Mouse (Mus musculus) testis, adult 2 months (tissue): Measurements from ENCODE around the gene Cbl.

Experiments used
- CTCF ChIP-seq: fragments of 200-500 bp; IDR thresholded peaks from 2 replicates; pipeline ENCODE4 v1.5.1; 2012; ENCODE audit warnings: low read depth, mild to moderate bottlenecking, inconsistent platforms, low read length, moderate library complexity; ENCODE audit not compliant: control insufficient read depth, insufficient read depth, insufficient replicate concordance
- POLR2A ChIP-seq: fragments of 200-500 bp; IDR thresholded peaks from 2 replicates; pipeline ENCODE4 v1.6.1; 2012; ENCODE audit warnings: low read depth, mild to moderate bottlenecking, inconsistent platforms, low read length, moderate library complexity; ENCODE audit not compliant: control insufficient read depth

DNA sequence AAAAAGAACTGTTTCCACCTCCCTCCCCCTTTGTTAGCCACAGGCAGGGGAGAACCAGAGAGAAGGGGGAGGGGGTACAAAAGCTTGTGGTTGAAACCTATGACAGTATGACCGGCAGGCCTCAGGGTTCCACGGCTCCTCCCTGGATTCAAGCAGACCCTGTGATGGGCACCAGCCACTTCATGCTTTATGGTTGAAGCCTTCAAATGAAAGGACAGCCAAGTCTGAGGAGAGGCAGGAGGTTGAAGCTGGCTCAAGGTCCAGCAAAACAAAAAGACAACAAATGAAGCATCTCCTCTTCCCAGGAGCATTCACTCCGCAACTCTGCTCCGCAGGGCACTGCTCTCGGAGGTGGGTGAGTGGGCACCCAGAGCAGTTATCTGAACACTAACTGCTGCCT lies 90.4 kb downstream of the Cbl start:
- TF ChIP-seq CTCF = no peak
- no peak for TF ChIP-seq POLR2A
